Mouse (Mus musculus): ENCODE measurements around the gene Vmn2r91. TPM values are rescaled to one million over a fixed set of nuclear protein-coding genes. Genes with fewer than 3 reads are reported as not detected.
"Not testable (repeated sequence)": the region's sequence is repeated elsewhere in the genome, so short reads cannot be mapped to it uniquely, and the experiment has no call there.

Gene Vmn2r91
- polyA plus RNA-seq (2016; fragmentation: Nextera tagmentation; extraction: Ambion mirVana): not detected in 2 replicates

DNA sequence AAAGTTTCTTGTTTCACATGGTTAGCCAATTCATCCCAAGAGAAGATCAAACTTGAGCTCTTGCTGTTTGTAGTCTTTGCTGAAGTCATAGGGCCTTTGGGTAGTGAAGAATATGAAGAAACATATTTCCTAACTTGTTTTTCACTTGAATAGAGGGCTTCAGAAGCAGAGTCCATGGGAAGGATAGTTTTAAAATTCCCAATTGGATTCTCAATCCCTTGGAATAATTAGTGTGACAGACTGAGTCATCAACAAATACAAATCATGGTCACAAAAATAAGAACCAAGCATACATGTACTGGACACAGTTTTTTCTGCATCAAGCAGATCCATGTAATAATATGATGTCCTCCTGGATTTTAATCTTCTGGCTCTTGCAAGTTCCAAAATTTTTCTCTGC, at the start of gene Vmn2r91:
Gene Vmn2r91 (plus strand): TSS at position 301 of the 400 bp plus-strand sequence.
- not testable (repeated sequence) for ATAC-seq, H3K4me2 ChIP-seq

DNA sequence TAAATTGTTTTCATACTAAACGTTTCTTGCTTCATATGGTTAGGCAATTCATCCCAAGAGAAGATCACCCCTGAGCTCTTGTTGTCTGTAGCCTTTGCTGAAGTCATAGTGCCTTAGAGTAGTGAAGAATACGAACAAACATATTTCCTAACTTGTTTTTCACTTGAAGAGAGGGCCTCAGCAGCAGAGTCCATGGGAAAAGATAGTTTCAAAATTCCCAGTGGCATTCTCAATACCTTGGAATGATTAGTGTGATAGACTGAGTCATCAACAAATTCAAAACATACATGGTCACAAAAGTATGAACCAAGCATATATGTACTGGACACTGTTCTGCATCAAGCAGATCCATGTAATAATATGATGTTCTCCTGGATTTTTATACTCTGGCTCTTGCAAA, 35.7 kb upstream of the Vmn2r91 start, which contains the start of gene Vmn2r124:
Gene Vmn2r124 (plus strand): TSS at position 301 of the 400 bp plus-strand sequence.
- no peak within 1 kb of the TSS for H3K4me2 ChIP-seq
- no peak within 1 kb of the TSS for H3K27ac ChIP-seq
- H3K9ac ChIP-seq: no peak within 1 kb of the TSS
- H3K36me3 ChIP-seq: no peaks in the 10 kb centered on the region
- no peak for ATAC-seq
- H3K9me3 ChIP-seq (replicated peaks): no peaks in the 10 kb centered on the region
- H3K4me3 ChIP-seq: no peak within 1 kb of the TSS
- H3K27me3 ChIP-seq (replicated peaks): no peaks in the 10 kb centered on the region
- 23% methylated on average over 2 of the region's 2 CpGs for WGBS (ENCODE audit: insufficient replicate concordance)
- H3K4me1 ChIP-seq: no peaks in the 10 kb centered on the region

More for the DNA sequence above, at the start of gene Vmn2r91:
- not testable (repeated sequence) for H3K9me3 ChIP-seq (replicated peaks); H3K27ac ChIP-seq; H3K4me3 ChIP-seq; H3K27me3 ChIP-seq (replicated peaks); H3K4me1 ChIP-seq; H3K36me3 ChIP-seq; H3K9ac ChIP-seq

DNA sequence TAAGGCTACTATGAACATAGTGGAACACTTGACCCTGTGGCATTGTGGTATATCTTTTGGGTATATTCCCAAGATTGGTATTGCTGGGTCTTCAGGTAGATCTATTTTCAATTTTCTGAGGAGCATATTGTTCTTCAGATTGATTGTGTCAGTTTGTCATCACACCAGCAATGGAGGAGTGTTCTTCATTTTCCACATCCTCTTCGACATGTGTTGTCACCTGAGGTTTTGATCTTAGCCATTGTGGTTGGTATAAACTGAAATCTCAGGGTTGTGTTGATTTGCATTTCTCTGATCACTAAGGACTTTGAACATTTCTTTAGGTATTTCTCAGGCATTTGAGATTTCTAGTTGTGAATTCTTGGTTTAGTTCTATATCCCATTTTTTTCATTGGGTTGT, 10.8 kb downstream of the Vmn2r91 start:
- not testable (repeated sequence) for H3K9me3 ChIP-seq (replicated peaks); ATAC-seq; H3K4me1 ChIP-seq; H3K36me3 ChIP-seq; H3K27ac ChIP-seq; H3K4me3 ChIP-seq; H3K27me3 ChIP-seq (replicated peaks); H3K9ac ChIP-seq; H3K4me2 ChIP-seq
- WGBS (ENCODE audit: insufficient replicate concordance): 25% methylated on average over 1 of the region's 1 CpGs

DNA sequence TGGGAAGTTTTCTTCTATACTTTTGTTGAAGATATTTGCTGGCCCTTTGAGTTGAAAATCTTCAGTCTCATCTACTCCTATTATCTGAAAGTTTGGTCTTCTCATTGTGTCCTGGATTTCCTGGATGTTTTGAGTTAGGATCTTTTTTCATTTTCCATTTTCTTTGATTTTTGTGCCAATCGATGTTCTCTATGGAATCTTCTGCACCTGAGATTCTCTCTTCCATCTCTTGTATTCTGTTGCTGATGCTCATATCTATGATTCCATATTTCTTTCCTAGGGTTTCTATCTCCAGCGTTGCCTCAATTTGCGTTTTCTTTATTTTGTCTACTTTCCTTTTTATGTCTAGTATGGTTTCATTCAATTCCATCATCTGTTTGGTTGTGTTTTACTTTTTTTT, 17.4 kb downstream of the Vmn2r91 start:
- H3K36me3 ChIP-seq; H3K4me2 ChIP-seq; H3K9ac ChIP-seq; H3K27me3 ChIP-seq (replicated peaks); H3K4me1 ChIP-seq; ATAC-seq; H3K9me3 ChIP-seq (replicated peaks); H3K27ac ChIP-seq; H3K4me3 ChIP-seq: not testable (repeated sequence)
- WGBS (ENCODE audit: insufficient replicate concordance): 58% methylated on average over 3 of the region's 3 CpGs

DNA sequence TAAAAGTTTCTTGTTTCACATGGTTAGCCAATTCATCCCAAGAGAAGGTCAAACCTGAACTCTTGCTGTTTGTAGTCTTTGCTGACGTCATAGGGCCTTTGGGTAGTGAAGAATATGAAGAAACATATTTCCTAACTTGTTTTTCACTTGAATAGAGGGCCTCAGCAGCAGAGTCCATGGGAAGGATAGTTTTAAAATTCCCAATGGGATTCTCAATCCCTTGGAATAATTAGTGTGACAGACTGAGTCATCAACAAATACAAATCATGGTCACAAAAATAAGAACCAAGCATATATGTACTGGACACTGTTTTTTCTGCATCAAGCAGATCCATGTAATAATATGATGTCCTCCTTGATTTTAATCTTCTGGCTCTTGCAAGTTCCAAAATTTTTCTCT, 66.8 kb downstream of the Vmn2r91 start, which contains the start of gene Vmn2r92:
Gene Vmn2r92 (plus strand): TSS at position 301 of the 400 bp plus-strand sequence.
- WGBS (ENCODE audit: insufficient replicate concordance): 42% methylated on average over 1 of the region's 1 CpGs
- not testable (repeated sequence) for H3K27me3 ChIP-seq (replicated peaks); H3K4me3 ChIP-seq; H3K9me3 ChIP-seq (replicated peaks); H3K4me1 ChIP-seq; H3K9ac ChIP-seq; H3K4me2 ChIP-seq; H3K36me3 ChIP-seq; H3K27ac ChIP-seq; ATAC-seq

GRCm38 (mm10) chr17:18161194-18161593, 76.4 kb downstream of the Vmn2r91 start:
- not testable (repeated sequence) for H3K36me3 ChIP-seq; H3K4me1 ChIP-seq; H3K27me3 ChIP-seq (replicated peaks); H3K4me2 ChIP-seq; ATAC-seq; H3K4me3 ChIP-seq; H3K9ac ChIP-seq; H3K27ac ChIP-seq; H3K9me3 ChIP-seq (replicated peaks)
- 44% methylated on average over 2 of the region's 2 CpGs for WGBS (ENCODE audit: insufficient replicate concordance)

Other genes starting within 250 kb of the Vmn2r91 start
- gene Has1, start 229.8 kb upstream of the Vmn2r91 start, polyA plus RNA-seq (2016; fragmentation: Nextera tagmentation; extraction: Ambion mirVana): 0.13 and 0.14 TPM in 2 replicates
- gene Fpr1, start 201.1 kb upstream of the Vmn2r91 start, polyA plus RNA-seq (2016; fragmentation: Nextera tagmentation; extraction: Ambion mirVana): 0.61 and 0.92 TPM in 2 replicates
- 0.25 and 0.32 TPM in 2 replicates for gene Fpr2, start 197.2 kb upstream of the Vmn2r91 start, polyA plus RNA-seq (2016; fragmentation: Nextera tagmentation; extraction: Ambion mirVana)
- gene Fpr3, start 197.2 kb upstream of the Vmn2r91 start, polyA plus RNA-seq (2016; fragmentation: Nextera tagmentation; extraction: Ambion mirVana): not detected in 2 replicates
- not detected in 2 replicates for gene Fpr-rs4, start 63.3 kb upstream of the Vmn2r91 start, polyA plus RNA-seq (2016; fragmentation: Nextera tagmentation; extraction: Ambion mirVana)
- not detected in 2 replicates for gene Vmn2r124, start 35.6 kb upstream of the Vmn2r91 start, polyA plus RNA-seq (2016; fragmentation: Nextera tagmentation; extraction: Ambion mirVana)
- gene Vmn2r92, start 66.9 kb downstream of the Vmn2r91 start, polyA plus RNA-seq (2016; fragmentation: Nextera tagmentation; extraction: Ambion mirVana): not detected in 2 replicates
- gene Vmn2r94, start 192.7 kb downstream of the Vmn2r91 start, polyA plus RNA-seq (2016; fragmentation: Nextera tagmentation; extraction: Ambion mirVana): not detected in 2 replicates
- not detected in 2 replicates for gene Vmn2r93, start 213.1 kb downstream of the Vmn2r91 start, polyA plus RNA-seq (2016; fragmentation: Nextera tagmentation; extraction: Ambion mirVana)